Mouse (Mus musculus): ENCODE measurements around the gene Aldh9a1. TPM values are rescaled to one million over a fixed set of nuclear protein-coding genes. Genes with fewer than 3 reads are reported as not detected.

Aldh9a1 gene
- polyA plus RNA-seq, 1 experiment: 17.6 TPM

GRCm38 (mm10) chr1:167405237-167405636, 55.4 kb downstream of the Aldh9a1 start:
- H3ac ChIP-seq (ENCODE audit: control insufficient read depth, insufficient read length): no peak overlapping the region

GRCm38 (mm10) chr1:167409601-167410000, 59.8 kb downstream of the Aldh9a1 start:
- H3K79me2 ChIP-seq (ENCODE audit: control insufficient read depth, insufficient read depth): no peaks in the 10 kb centered on the region
- no peak overlapping the region for H3ac ChIP-seq (ENCODE audit: control insufficient read depth, insufficient read length)
- no peaks in the 10 kb centered on the region for H3K36me3 ChIP-seq (ENCODE audit: control insufficient read depth, insufficient read depth)
- H3K4me3 ChIP-seq: no peak overlapping the region
- H3K27me3 ChIP-seq (ENCODE audit: control insufficient read depth, insufficient read depth, insufficient read length): peaks cover 29% of the 10 kb centered on the region
- TF ChIP-seq E2F4 (IDR thresholded peaks at IDR 0.05; ENCODE audit: insufficient read depth) (no peak), POLR2A (IDR thresholded peaks at IDR 0.05; ENCODE audit: insufficient read length, low read depth) (no peak), MAX (IDR thresholded peaks at IDR 0.05; ENCODE audit: low read depth) (no peak), REST (IDR thresholded peaks at IDR 0.05; ENCODE audit: insufficient read depth, insufficient read length) (no peak), POLR2AphosphoS2 (IDR thresholded peaks at IDR 0.05; ENCODE audit: insufficient read length, low read depth) (no peak), CEBPB (IDR thresholded peaks at IDR 0.05; ENCODE audit: insufficient read depth, poor library complexity, severe bottlenecking) (no peak), MYOD1 (IDR thresholded peaks at IDR 0.05; ENCODE audit: control insufficient read depth in 1 of 3, insufficient read length in 2 of 3, low read depth in 2 of 3) (no peak), TCF3 (IDR thresholded peaks at IDR 0.05; ENCODE audit: insufficient read length, low read depth) (no peak), TCF12 (IDR thresholded peaks at IDR 0.05; ENCODE audit: insufficient read depth, poor library complexity, severe bottlenecking) (no peak), SRF (IDR thresholded peaks at IDR 0.05; ENCODE audit: control insufficient read depth, insufficient read length, low read depth) (no peak), USF1 (IDR thresholded peaks at IDR 0.05; ENCODE audit: low read depth) (no peak), MYOG (IDR thresholded peaks at IDR 0.05; ENCODE audit: control insufficient read depth in 1 of 3, insufficient read depth in 1 of 3, insufficient read length in 2 of 3, low read depth in 2 of 3) (no peak)
- no peak overlapping the region for H3K4me2 ChIP-seq (ENCODE audit: low read depth)

More at GRCm38 (mm10) chr1:167405237-167405636, 55.4 kb downstream of the Aldh9a1 start:
- TF ChIP-seq MYOG (IDR thresholded peaks at IDR 0.05; ENCODE audit: control insufficient read depth in 1 of 3, insufficient read depth in 1 of 3, insufficient read length in 2 of 3, low read depth in 2 of 3) (no peak), TCF12 (IDR thresholded peaks at IDR 0.05; ENCODE audit: insufficient read depth, poor library complexity, severe bottlenecking) (no peak), TCF3 (IDR thresholded peaks at IDR 0.05; ENCODE audit: insufficient read length, low read depth) (no peak), SRF (IDR thresholded peaks at IDR 0.05; ENCODE audit: control insufficient read depth, insufficient read length, low read depth) (no peak), E2F4 (IDR thresholded peaks at IDR 0.05; ENCODE audit: insufficient read depth) (no peak), POLR2AphosphoS2 (IDR thresholded peaks at IDR 0.05; ENCODE audit: insufficient read length, low read depth) (no peak), REST (IDR thresholded peaks at IDR 0.05; ENCODE audit: insufficient read depth, insufficient read length) (no peak), CEBPB (IDR thresholded peaks at IDR 0.05; ENCODE audit: insufficient read depth, poor library complexity, severe bottlenecking) (no peak), MYOD1 (IDR thresholded peaks at IDR 0.05; ENCODE audit: control insufficient read depth in 1 of 3, insufficient read length in 2 of 3, low read depth in 2 of 3) (no peak), USF1 (IDR thresholded peaks at IDR 0.05; ENCODE audit: low read depth) (no peak), POLR2A (IDR thresholded peaks at IDR 0.05; ENCODE audit: insufficient read length, low read depth) (no peak), MAX (IDR thresholded peaks at IDR 0.05; ENCODE audit: low read depth) (no peak)
- Histone ChIP-seq H3K79me2 (ENCODE audit: control insufficient read depth, insufficient read depth) (no peaks in the 10 kb centered on the region), H3K27me3 (ENCODE audit: control insufficient read depth, insufficient read depth, insufficient read length) (peaks cover 29% of the 10 kb centered on the region), H3K4me3 (no peak overlapping the region), H3K4me2 (ENCODE audit: low read depth) (no peak overlapping the region), H3K36me3 (ENCODE audit: control insufficient read depth, insufficient read depth) (no peaks in the 10 kb centered on the region)

DNA sequence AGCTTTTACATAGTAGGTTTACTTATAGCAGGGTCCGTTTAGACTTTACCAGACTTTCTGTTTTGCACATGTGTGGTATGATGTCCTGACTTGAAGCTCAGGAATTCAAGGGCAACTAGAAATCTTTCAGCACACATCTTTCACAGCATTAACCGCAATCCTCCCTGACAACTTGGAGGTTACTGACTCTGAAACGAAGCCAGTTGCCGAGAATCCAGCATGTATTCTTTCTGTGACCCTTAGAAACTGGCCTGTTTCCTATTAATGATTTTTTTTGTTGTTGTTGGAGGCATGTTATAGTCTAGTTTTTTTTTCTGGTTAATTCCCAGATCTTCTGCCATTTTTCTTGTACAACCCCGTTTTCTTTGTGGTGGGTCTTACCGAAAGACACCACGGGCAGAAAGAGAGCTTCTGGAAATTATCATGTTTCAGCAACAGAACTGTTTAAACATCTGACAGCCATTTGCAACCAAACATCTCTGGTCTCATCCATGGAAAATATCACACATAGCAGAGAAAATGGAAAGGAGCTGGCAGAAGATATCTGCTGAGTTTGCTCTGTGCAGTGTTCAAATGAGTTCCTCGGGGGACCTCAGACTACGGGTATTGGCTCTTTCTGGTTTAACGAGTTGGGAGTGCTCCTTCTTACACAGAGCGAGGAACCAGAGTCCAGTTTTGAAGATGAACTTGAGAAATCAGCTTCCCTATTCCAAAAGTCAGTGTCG, 62.4 kb downstream of the Aldh9a1 start:
- H3K27me3 ChIP-seq (ENCODE audit: control insufficient read depth, insufficient read depth, insufficient read length): peaks cover 20% of the 10 kb centered on the region
- TF ChIP-seq TCF3 (IDR thresholded peaks at IDR 0.05; ENCODE audit: insufficient read length, low read depth): no peak
- no peak for TF ChIP-seq E2F4 (IDR thresholded peaks at IDR 0.05; ENCODE audit: insufficient read depth)
- no peak for TF ChIP-seq POLR2A (IDR thresholded peaks at IDR 0.05; ENCODE audit: insufficient read length, low read depth)
- TF ChIP-seq SRF (IDR thresholded peaks at IDR 0.05; ENCODE audit: control insufficient read depth, insufficient read length, low read depth): no peak
- no peak for TF ChIP-seq REST (IDR thresholded peaks at IDR 0.05; ENCODE audit: insufficient read depth, insufficient read length)
- peak overlapping the region; percentile 14 for H3K4me2 ChIP-seq (ENCODE audit: low read depth)
- H3K4me3 ChIP-seq: no peak overlapping the region
- H3K36me3 ChIP-seq (ENCODE audit: control insufficient read depth, insufficient read depth): no peaks in the 10 kb centered on the region
- no peak overlapping the region for H3ac ChIP-seq (ENCODE audit: control insufficient read depth, insufficient read length)
- H3K79me2 ChIP-seq (ENCODE audit: control insufficient read depth, insufficient read depth): no peaks in the 10 kb centered on the region

GRCm38 (mm10) chr1:167414846-167415245, 65.1 kb downstream of the Aldh9a1 start:
- H3K79me2 ChIP-seq (ENCODE audit: control insufficient read depth, insufficient read depth): no peaks in the 10 kb centered on the region
- no peak overlapping the region for H3ac ChIP-seq (ENCODE audit: control insufficient read depth, insufficient read length)
- H3K4me2 ChIP-seq (ENCODE audit: low read depth): no peak overlapping the region
- H3K27me3 ChIP-seq (ENCODE audit: control insufficient read depth, insufficient read depth, insufficient read length): no peaks in the 10 kb centered on the region
- H3K4me3 ChIP-seq: no peak overlapping the region
- TF ChIP-seq POLR2A (IDR thresholded peaks at IDR 0.05; ENCODE audit: insufficient read length, low read depth) (no peak), SRF (IDR thresholded peaks at IDR 0.05; ENCODE audit: control insufficient read depth, insufficient read length, low read depth) (no peak), MYOG (IDR thresholded peaks at IDR 0.05; ENCODE audit: control insufficient read depth in 1 of 3, insufficient read depth in 1 of 3, insufficient read length in 2 of 3, low read depth in 2 of 3) (no peak)
- H3K36me3 ChIP-seq (ENCODE audit: control insufficient read depth, insufficient read depth): no peaks in the 10 kb centered on the region

Other genes with a start within 250 kb of the Aldh9a1 start
- gene Uck2, start 64.7 kb upstream of the Aldh9a1 start, polyA plus RNA-seq (2012; fragmentation: generic; extraction: Trizol): 66.7 TPM
- 57.2 TPM for gene Tmco1, start 41.6 kb upstream of the Aldh9a1 start, polyA plus RNA-seq (2012; fragmentation: generic; extraction: Trizol)
- gene Mgst3, start 43.9 kb downstream of the Aldh9a1 start, polyA plus RNA-seq (2012; fragmentation: generic; extraction: Trizol): 62.0 TPM
- gene Lrrc52, start 116.8 kb downstream of the Aldh9a1 start, polyA plus RNA-seq (2012; fragmentation: generic; extraction: Trizol): not detected
- gene Rxrg, start 248.4 kb downstream of the Aldh9a1 start, polyA plus RNA-seq (2012; fragmentation: generic; extraction: Trizol): 0.07 TPM